ENCODE assay signal across 17 mouse cellular contexts in the genomic region with DNA sequence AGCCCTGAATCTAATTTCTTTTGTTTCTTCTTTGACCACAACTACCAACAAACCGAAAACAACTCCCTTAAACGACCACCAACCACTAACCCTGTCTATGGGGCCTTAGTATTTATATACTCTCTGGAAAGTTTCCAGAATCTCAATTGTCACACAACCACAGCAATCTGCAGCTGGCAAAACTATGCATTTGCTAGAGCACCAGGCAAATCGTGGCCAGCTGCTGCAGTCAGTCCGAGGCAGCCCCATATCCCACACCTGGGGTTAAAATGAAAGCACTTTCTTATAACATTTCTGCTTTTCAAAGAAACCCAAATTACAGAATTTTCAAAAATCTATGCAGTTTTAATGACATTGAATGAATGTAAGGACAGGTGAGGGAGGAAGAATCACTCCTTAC.
"Had no signal": no experiment of that assay in that cellular context is flagged by ENCODE, and none has a peak within 500 bp of the region (broad histone marks: within the 10 kb centered on the region; RNA-seq: fewer than 3 reads in every experiment).

No protein-coding gene starts in this region.

- H3K4me2 ChIP-seq: liver, embryonic 15.5 days; lung, embryonic 15.5 days; midbrain, embryonic 12.5 days; neural tube, embryonic 12.5 days had no signal

- H3K9ac ChIP-seq: liver, embryonic 15.5 days; liver, postnatal 0 days; lung, embryonic 15.5 days; midbrain, embryonic 12.5 days; neural tube, embryonic 12.5 days had no signal

- DNase-seq: liver, postnatal 0 days; lung, postnatal 14 days; lung, postnatal 36 days; midbrain, embryonic 14.5 days; right cerebral cortex, postnatal 14 days; spleen, adult 18-20 months; thymus, adult 18-20 months; thymus, postnatal 14 days; thymus, postnatal 36 days had no signal

- H3K36me3 ChIP-seq: liver, embryonic 15.5 days; lung, embryonic 15.5 days; midbrain, embryonic 10.5 days; midbrain, embryonic 12.5 days; neural tube, embryonic 12.5 days had no signal

- H3K4me3 ChIP-seq: liver, embryonic 15.5 days; lung, embryonic 15.5 days; midbrain, embryonic 10.5 days; midbrain, embryonic 12.5 days; neural tube, embryonic 12.5 days had no signal

- H3K27ac ChIP-seq: liver, embryonic 15.5 days; lung, embryonic 15.5 days; macrophage; midbrain, embryonic 10.5 days; midbrain, embryonic 12.5 days; neural tube, embryonic 12.5 days had no signal

- ATAC-seq: liver, postnatal 0 days; lung, postnatal 0 days; midbrain, embryonic 16.5 days had no signal

- H3K9me3 ChIP-seq: liver, embryonic 15.5 days; lung, embryonic 15.5 days; midbrain, embryonic 10.5 days; midbrain, embryonic 12.5 days; neural tube, embryonic 12.5 days had no signal

- H3K4me1 ChIP-seq: midbrain, embryonic 10.5 days; midbrain, embryonic 12.5 days; neural tube, embryonic 12.5 days had no signal

- H3K27me3 ChIP-seq: liver, embryonic 15.5 days; lung, embryonic 15.5 days; midbrain, embryonic 12.5 days; neural tube, embryonic 12.5 days had no signal
